7 mouse cellular contexts compared by ENCODE assay signal in the genomic region with DNA sequence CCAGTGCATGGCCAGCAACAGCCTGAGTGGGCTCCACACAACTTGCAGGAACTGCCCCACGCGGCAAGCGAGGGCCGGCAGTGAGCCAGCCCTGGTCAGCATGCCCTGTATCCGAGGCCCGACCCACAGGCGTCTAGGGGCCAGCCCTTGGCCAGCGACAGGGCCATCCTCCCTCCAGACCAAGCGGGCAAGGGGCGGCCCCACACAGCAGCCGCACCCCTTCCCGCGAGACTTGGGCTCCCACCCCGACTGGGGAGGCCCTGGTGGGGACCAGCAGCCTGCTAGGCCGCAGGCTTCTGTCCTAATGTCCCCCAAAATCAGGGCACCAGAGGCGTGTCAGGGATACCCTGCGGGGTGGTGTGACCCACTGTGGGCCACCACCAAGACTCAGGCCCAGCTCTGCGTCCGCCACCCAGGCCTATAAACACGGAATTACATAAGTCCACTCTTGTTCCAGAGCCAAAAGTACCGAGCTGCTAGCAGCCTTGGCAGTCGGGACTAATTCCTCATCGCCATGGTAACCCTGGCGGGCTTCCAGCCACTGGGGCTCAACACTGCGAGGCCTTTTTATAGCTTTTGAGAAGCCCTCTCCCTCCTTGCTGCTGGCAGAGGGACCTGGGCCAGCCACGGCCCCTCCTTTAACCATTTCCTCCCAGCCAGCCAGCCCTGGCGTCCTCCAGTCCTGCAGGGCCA. TPM values are rescaled to one million over a fixed set of nuclear protein-coding genes. Genes with fewer than 3 reads are reported as not detected.
DNase-seq lines count a peak whose midpoint lies in the region; ATAC-seq and TF ChIP-seq lines count a peak whose summit lies in the region.

No protein-coding gene starts in this region.

- ATAC-seq in embryonic facial prominence, embryonic 15.5 days (ENCODE audit: insufficient number of reproducible peaks, low FRiP score, low TSS enrichment, low read depth) = peak; percentile 89
- peak; percentile 89 for ATAC-seq in kidney, embryonic 15.5 days (replicated peaks; ENCODE audit: low FRiP score)
- ATAC-seq in limb, embryonic 14.5 days (ENCODE audit: low FRiP score, low read depth) = peak; percentile 92
- peak; percentile 84 for ATAC-seq in midbrain, embryonic 15.5 days (replicated peaks)

- DNase-seq in brain, adult 2 months (ENCODE audit: low read depth, low spot score) = peak; percentile 100
- peak; percentile 98 for DNase-seq in heart, embryonic 10.5 days (ENCODE audit: low spot score)
- peak; percentile 100 for DNase-seq in limb, embryonic 14.5 days (ENCODE audit: low spot score)
- DNase-seq in spleen, adult 2 months (ENCODE audit: low read depth in 1 of 2, low spot score in 2 of 2) = peak in 1 of 2 experiments; percentile 48

- no peak for TF ChIP-seq CTCF in spleen, adult 2 months (IDR thresholded peaks at IDR 0.05; ENCODE audit: extremely low read depth, insufficient read depth, insufficient read length, insufficient replicate concordance)

- no peaks in the 10 kb centered on the region for H3K9me3 ChIP-seq in embryonic facial prominence, embryonic 15.5 days (replicated peaks)
- H3K9me3 ChIP-seq in heart, embryonic 10.5 days = no peaks in the 10 kb centered on the region
- no peaks in the 10 kb centered on the region for H3K9me3 ChIP-seq in kidney, embryonic 15.5 days (replicated peaks)
- H3K9me3 ChIP-seq in limb, embryonic 14.5 days (ENCODE audit: control insufficient read depth, low read length) = no peaks in the 10 kb centered on the region
- no peaks in the 10 kb centered on the region for H3K9me3 ChIP-seq in midbrain, embryonic 15.5 days

- 5% methylated on average over 27 of the region's 27 CpGs for WGBS in embryonic facial prominence, embryonic 15.5 days
- WGBS in heart, embryonic 10.5 days = 18% methylated on average over 27 of the region's 27 CpGs
- WGBS in kidney, embryonic 15.5 days = 4% methylated on average over 27 of the region's 27 CpGs
- WGBS in limb, embryonic 14.5 days = 3% methylated on average over 27 of the region's 27 CpGs
- WGBS in midbrain, embryonic 15.5 days = 4% methylated on average over 27 of the region's 27 CpGs
- 30% methylated on average over 27 of the region's 27 CpGs for WGBS in spleen, adult 2 months

- peak overlapping the region; percentile 41; the same call in 1 of the 2 replicates for H3K9ac ChIP-seq in embryonic facial prominence, embryonic 15.5 days
- peak overlapping the region; percentile 35 for H3K9ac ChIP-seq in kidney, embryonic 15.5 days
- H3K9ac ChIP-seq in limb, embryonic 14.5 days (ENCODE audit: low read depth, low read length, severe bottlenecking) = peak overlapping the region; percentile 47
- peak overlapping the region; percentile 31 for H3K9ac ChIP-seq in midbrain, embryonic 15.5 days

- peak overlapping the region; percentile 65 for H3K4me2 ChIP-seq in embryonic facial prominence, embryonic 15.5 days (replicated peaks)
- peak overlapping the region; percentile 58 for H3K4me2 ChIP-seq in kidney, embryonic 15.5 days
- H3K4me2 ChIP-seq in limb, embryonic 14.5 days (replicated peaks; ENCODE audit: low read depth, low read length, severe bottlenecking) = peak overlapping the region; percentile 77
- H3K4me2 ChIP-seq in midbrain, embryonic 15.5 days = peak overlapping the region; percentile 45

- peaks cover 89% of the 10 kb centered on the region for H3K4me1 ChIP-seq in embryonic facial prominence, embryonic 15.5 days
- peaks cover 90% of the 10 kb centered on the region for H3K4me1 ChIP-seq in heart, embryonic 10.5 days
- H3K4me1 ChIP-seq in kidney, embryonic 15.5 days = peaks cover 97% of the 10 kb centered on the region
- H3K4me1 ChIP-seq in limb, embryonic 14.5 days (ENCODE audit: control insufficient read depth, insufficient read depth, low read length) = peaks cover 80% of the 10 kb centered on the region
- H3K4me1 ChIP-seq in midbrain, embryonic 15.5 days = peaks cover 72% of the 10 kb centered on the region
- H3K4me1 ChIP-seq in spleen, adult 2 months (ENCODE audit: control insufficient read depth, insufficient read depth, insufficient read length) = peaks cover 34% of the 10 kb centered on the region; the same call in 1 of the 2 replicates

- H3K27ac ChIP-seq in embryonic facial prominence, embryonic 15.5 days (replicated peaks) = peak overlapping the region; percentile 98
- H3K27ac ChIP-seq in heart, embryonic 10.5 days = peak overlapping the region; percentile 91
- peak overlapping the region; percentile 97 for H3K27ac ChIP-seq in kidney, embryonic 15.5 days
- peak overlapping the region; percentile 96 for H3K27ac ChIP-seq in limb, embryonic 14.5 days (replicated peaks; ENCODE audit: low read depth, low read length)
- peak overlapping the region; percentile 95 for H3K27ac ChIP-seq in midbrain, embryonic 15.5 days
- peak overlapping the region; percentile 69 for H3K27ac ChIP-seq in spleen, adult 2 months (ENCODE audit: insufficient read depth, low read length)

- no peaks in the 10 kb centered on the region for H3K27me3 ChIP-seq in embryonic facial prominence, embryonic 15.5 days
- no peaks in the 10 kb centered on the region for H3K27me3 ChIP-seq in heart, embryonic 10.5 days (ENCODE audit: insufficient read depth, poor library complexity, severe bottlenecking)
- no peaks in the 10 kb centered on the region for H3K27me3 ChIP-seq in kidney, embryonic 15.5 days
- H3K27me3 ChIP-seq in limb, embryonic 14.5 days (ENCODE audit: control insufficient read depth, insufficient read depth, low read length) = no peaks in the 10 kb centered on the region
- no peaks in the 10 kb centered on the region for H3K27me3 ChIP-seq in midbrain, embryonic 15.5 days (replicated peaks)
- H3K27me3 ChIP-seq in spleen, adult 2 months (ENCODE audit: control insufficient read depth, insufficient read depth, low read length) = no peaks in the 10 kb centered on the region

- peak overlapping the region; percentile 39 for H3K4me3 ChIP-seq in embryonic facial prominence, embryonic 15.5 days (replicated peaks)
- peak overlapping the region; percentile 53 for H3K4me3 ChIP-seq in heart, embryonic 10.5 days
- H3K4me3 ChIP-seq in kidney, embryonic 15.5 days (replicated peaks) = peak overlapping the region; percentile 34
- peak overlapping the region; percentile 36 for H3K4me3 ChIP-seq in limb, embryonic 14.5 days (replicated peaks; ENCODE audit: low read length)
- H3K4me3 ChIP-seq in midbrain, embryonic 15.5 days = peak overlapping the region; percentile 7
- no peak overlapping the region for H3K4me3 ChIP-seq in spleen, adult 2 months (ENCODE audit: extremely low read depth, insufficient read depth, insufficient read length)

- TF ChIP-seq POLR2A in limb, embryonic 14.5 days (IDR thresholded peaks at IDR 0.05; ENCODE audit: borderline replicate concordance, extremely low read depth, insufficient read depth, insufficient read length) = 0 out of 2 replicates have a peak, but pooled peaks have one; percentile 28
- TF ChIP-seq POLR2A in spleen, adult 2 months (IDR thresholded peaks at IDR 0.05; ENCODE audit: low read depth, low read length) = no peak

- no peaks in the 10 kb centered on the region for H3K36me3 ChIP-seq in embryonic facial prominence, embryonic 15.5 days
- 0 out of 2 replicates have a peak, but pooled peaks cover 6% of the 10 kb centered on the region for H3K36me3 ChIP-seq in heart, embryonic 10.5 days
- no peaks in the 10 kb centered on the region for H3K36me3 ChIP-seq in kidney, embryonic 15.5 days
- no peaks in the 10 kb centered on the region for H3K36me3 ChIP-seq in limb, embryonic 14.5 days (ENCODE audit: control insufficient read depth, insufficient read depth, low read length)
- no peaks in the 10 kb centered on the region for H3K36me3 ChIP-seq in midbrain, embryonic 15.5 days (replicated peaks)
- no peaks in the 10 kb centered on the region for H3K36me3 ChIP-seq in spleen, adult 2 months (ENCODE audit: control insufficient read depth, insufficient read depth, low read length)

RNA-seq across cellular contexts. Expression of gene Ncor2, which starts 38.0 kb away (rescaled TPM):
- 39.3 and 41.8 TPM in 2 replicates for polyA plus RNA-seq in embryonic facial prominence, embryonic 15.5 days (2015; fragmentation: Nextera tagmentation; extraction: Ambion mirVana)
- polyA plus RNA-seq in heart, embryonic 10.5 days (2016; fragmentation: Nextera tagmentation; extraction: Ambion mirVana) = 17.8 and 23.3 TPM in 2 replicates
- 27.5 and 28.8 TPM in 2 replicates for polyA plus RNA-seq in kidney, embryonic 15.5 days (2015; fragmentation: Nextera tagmentation; extraction: Ambion mirVana)
- polyA plus RNA-seq in limb, embryonic 14.5 days (2012; rRNA removed) = 75.9 and 89.8 TPM in 2 replicates
- polyA plus RNA-seq in limb, embryonic 14.5 days (2014; fragmentation: Nextera tagmentation; extraction: Ambion mirVana) = 37.0 and 39.3 TPM in 2 replicates
- polyA plus RNA-seq in midbrain, embryonic 15.5 days (2015; fragmentation: Nextera tagmentation; extraction: Ambion mirVana) = 25.6 and 27.6 TPM in 2 replicates
- polyA plus RNA-seq in spleen, adult 2 months (2012; rRNA removed) = 70.1 and 70.5 TPM in 2 replicates
